Mouse (Mus musculus): ENCODE results near the gene Copg2.

DNA sequence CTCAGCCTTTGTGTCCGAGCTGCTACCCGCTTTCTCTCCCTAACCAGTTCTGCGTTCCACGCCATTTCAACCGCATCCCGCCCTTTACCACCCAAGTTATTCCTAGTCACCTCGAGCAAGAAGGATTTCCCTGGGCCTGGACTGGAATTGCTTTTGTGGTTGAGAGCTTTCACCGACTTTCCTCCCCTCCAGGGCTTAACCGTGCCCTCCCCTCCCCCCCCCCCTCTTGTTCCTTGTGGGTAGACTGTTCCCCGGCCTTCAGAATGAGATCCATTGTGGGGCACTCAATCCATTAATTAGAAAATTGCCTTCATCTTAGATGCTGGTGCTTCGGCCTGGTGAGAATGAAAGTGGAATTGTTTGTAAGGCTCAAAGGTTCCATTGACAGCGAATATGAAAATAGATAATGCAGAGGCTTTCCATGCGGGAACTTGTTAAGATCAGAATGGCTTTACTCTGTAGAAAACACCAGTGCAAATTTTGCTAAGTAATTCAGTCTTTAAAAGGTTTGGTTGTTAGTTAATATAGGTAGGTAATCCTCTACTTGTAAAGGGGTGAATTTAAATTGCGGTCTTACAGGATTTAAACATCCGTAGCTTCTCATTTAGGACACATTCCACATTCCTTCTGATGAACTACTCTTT, 160.7 kb downstream of the Copg2 start:
- TF ChIP-seq CTCF (IDR thresholded peaks at IDR 0.05) (no peak), EP300 (IDR thresholded peaks at IDR 0.05) (no peak)

All from lung, postnatal 0 days (tissue).